Mouse (Mus musculus) left cerebral cortex, adult 2 months (tissue): ENCODE measurements around the gene Slc25a18. TPM values are rescaled to one million over a fixed set of nuclear protein-coding genes. Genes with fewer than 3 reads are reported as not detected.

Experiments
- DNase-seq, 2 experiments: peaks; one replicate each; pipeline ENCODE4 v3.0.0; 2021 to 2022; ENCODE audit warnings: low spot score in 2 of 2, mixed read lengths in 1 of 2; ENCODE audit errors: extremely low spot score in 1 of 2
- H3K27ac ChIP-seq: fragments of 200-600 bp; 2 replicates; pipeline ENCODE4 v1.8.1; 2022
- H3K4me3 ChIP-seq: fragments of 200-600 bp; 2 replicates; pipeline ENCODE4 v1.8.1; 2022
- CTCF ChIP-seq: fragments of 200-600 bp; IDR thresholded peaks from 2 replicates; pipeline ENCODE4 v1.8.1; 2022; ENCODE audit warnings: antibody characterized with exemption, mild to moderate bottlenecking, moderate library complexity
- intact Hi-C: fragments of 180-260 bp; cut with DNase I; formaldehyde crosslinking; loops from one replicate; pipeline ENCODE4 v1.15.1; 2025
- long read RNA-seq, 2 experiments: library from polyadenylated mRNA; stranded (forward); transcript quantifications; one replicate each; pipeline ENCODE4 v2.0.0; 2021; ENCODE audit warnings: borderline mapping rate in 2 of 2
- total RNA-seq, 2 experiments: library from RNA; stranded (reverse); gene quantifications; 2 replicates each; pipeline ENCODE4 v1.2.3; 2021

The Slc25a18 gene
- total RNA-seq: 10 to 100 TPM; 65.3 to 75.6 TPM
- long read RNA-seq, experiment 1, transcript Slc25a18-201 (10 exons, 1,911 nt): major isoform, 61 of 75 reads
- long read RNA-seq, experiment 1, partial matches to known transcripts: 2 of 75 reads
- long read RNA-seq, experiment 1, other reads (novel, unspliced or antisense): 12 of 75 reads
- long read RNA-seq, experiment 2, transcript Slc25a18-201 (10 exons, 1,911 nt): major isoform, 61 of 71 reads
- long read RNA-seq, experiment 2, partial matches to known transcripts: 0 of 71 reads
- long read RNA-seq, experiment 2, other reads (novel, unspliced or antisense): 10 of 71 reads

DNA sequence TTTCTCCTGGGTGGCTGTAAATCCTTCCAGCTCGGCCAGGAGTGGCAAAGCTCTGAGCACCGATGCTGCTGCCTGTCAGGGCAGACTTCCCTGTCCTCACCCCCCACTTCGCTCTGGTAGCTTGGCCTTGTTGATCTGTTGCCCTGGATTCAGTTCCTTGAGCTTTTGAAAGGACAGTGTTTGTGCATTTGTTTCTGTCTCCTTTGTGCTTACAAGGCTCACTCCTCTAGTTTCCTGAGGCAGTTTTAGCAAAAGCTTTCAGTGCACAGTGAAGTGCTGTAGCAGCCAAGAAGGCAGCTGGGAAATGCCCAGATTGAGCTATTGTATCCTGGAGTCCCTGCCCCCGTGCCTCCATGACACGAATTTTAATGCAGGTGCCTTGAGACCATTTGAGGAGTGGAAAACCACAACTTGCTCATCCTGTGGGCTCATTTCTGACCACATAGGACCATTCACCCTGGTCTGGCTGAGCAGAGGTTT is at the start of gene Slc25a18:
Gene Slc25a18, plus strand, starts transcription at position 430 of the 480 bp plus-strand sequence.
- Histone ChIP-seq H3K4me3 (peak within 1 kb of the TSS; percentile 26), H3K27ac (peak within 1 kb of the TSS; percentile 75)
- intact Hi-C loops: no loop called here
- TF ChIP-seq CTCF: no peak
- DNase-seq: peak in 1 of 2 experiments; percentile 44

DNA sequence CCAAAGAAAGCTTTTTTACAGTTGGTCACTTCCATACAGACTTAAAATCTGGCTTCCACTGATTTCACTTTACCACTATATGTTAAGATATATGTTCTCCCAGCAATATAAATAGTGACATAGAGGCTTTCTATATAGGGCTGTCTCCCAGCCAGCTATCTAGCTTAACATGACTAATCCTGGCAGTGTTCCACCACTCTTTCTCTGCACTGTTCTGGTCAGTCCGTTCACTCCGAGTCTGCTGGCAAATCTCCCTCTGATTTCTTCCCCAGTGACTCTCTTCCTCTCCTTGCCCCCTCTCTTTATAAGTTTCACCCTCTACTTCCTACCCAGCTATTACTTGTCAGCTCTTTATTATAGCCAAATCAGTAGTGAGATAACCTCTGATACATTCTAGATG is 47.4 kb upstream of the Slc25a18 start:
- DNase-seq: no peak
- no peak for TF ChIP-seq CTCF

DNA sequence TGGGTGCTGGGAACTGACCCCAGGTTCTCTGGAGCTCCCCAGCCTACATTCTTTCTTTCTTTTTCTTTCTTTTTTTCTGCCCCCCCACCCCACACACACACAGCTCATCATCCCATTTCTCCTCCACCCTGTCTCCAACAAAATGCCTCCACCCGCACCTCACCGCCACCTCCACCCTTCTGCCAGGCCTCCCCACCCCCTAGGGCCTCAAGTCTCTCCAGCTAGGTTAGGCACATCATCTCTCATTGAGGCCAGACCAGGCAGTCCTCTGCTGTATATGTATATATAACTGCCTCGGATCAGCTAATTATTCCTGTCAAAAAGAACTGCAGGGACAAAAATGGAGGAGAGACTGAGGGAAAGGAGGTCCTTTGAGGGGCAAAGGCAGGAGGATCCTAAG is 37.4 kb upstream of the Slc25a18 start:
- intact Hi-C loops: loop anchor here (1.0 to 10.0 kb wide), 3 partner anchors 134 to 301 kb away; no protein-coding TSS in a partner anchor
- DNase-seq: no peak
- no peak for TF ChIP-seq CTCF
- Histone ChIP-seq H3K4me3 (no peak overlapping the region), H3K27ac (no peak overlapping the region)

More for the DNA sequence above, 47.4 kb upstream of the Slc25a18 start:
- no peak overlapping the region for H3K27ac ChIP-seq
- no peak overlapping the region for H3K4me3 ChIP-seq
- intact Hi-C loops: no loop called here

DNA sequence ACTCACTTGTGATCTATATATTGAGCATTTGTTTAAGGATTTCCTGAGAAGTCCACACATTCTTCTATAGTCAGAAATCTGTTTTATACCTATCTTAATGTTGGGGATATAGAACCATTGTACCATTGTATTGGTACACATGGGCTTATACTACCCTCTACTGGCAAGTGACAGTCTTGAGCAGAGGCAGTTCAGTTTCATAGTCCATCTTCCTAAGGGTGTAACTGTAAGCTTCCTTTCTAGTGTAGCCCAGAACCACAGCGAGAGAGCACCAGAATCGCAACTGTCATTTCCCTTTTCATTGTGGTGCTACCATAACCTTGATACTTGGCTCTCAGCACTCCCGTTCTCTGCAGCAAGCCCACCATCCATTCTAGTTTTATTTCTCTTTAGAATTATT is 36.8 kb upstream of the Slc25a18 start:
- TF ChIP-seq CTCF: peak; percentile 87
- intact Hi-C loops: loop anchor here (1.0 to 10.0 kb wide), 3 partner anchors 134 to 302 kb away; no protein-coding TSS in a partner anchor
- peak in 1 of 2 experiments; percentile 19 for DNase-seq
- Histone ChIP-seq H3K4me3 (no peak overlapping the region), H3K27ac (no peak overlapping the region)

DNA sequence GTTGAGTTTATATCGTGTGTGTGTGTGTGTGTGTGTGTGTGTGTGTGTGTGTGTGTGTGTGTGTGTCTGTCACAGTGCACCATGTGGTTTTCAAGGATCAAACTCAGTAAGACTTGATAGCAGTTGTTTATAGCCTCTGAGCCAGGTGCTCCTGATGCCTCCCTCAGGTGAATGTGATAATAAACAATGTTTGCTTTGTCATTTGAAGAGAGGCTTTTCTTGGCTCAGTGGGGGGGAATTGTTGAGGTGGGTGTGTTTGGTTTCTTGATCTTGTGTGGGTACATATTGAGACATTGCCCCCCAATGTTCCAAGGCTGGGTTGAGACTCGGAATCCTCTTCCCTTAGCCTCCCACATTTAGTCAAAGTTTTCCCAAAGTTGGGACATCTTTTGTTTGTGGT is 30.2 kb upstream of the Slc25a18 start:
- no peak overlapping the region for H3K4me3 ChIP-seq
- H3K27ac ChIP-seq: no peak overlapping the region
- DNase-seq: no peak
- TF ChIP-seq CTCF: no peak
- intact Hi-C loops: no loop called here

DNA sequence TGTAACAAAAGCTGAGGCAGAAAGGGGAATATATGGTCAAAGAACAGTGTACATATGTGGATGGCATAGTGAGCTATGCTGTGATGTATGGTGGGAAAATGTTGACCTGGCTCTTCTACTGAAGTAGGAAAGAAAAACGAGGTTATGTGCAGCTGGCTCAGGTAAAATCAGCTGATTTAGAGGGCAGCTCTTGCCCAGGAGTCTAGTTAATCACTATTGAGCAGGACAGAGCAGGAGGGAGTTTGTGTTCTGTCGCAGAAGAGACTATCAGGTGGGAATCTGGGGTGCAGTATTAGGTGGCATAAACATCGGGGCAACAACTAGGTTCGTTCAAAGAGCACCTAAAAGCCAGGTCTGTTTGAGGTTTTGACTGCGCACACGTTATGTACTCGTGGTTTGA is 29.1 kb upstream of the Slc25a18 start:
- intact Hi-C loops: no loop called here
- no peak for DNase-seq
- no peak for TF ChIP-seq CTCF
- Histone ChIP-seq H3K4me3 (no peak overlapping the region), H3K27ac (no peak overlapping the region)

DNA sequence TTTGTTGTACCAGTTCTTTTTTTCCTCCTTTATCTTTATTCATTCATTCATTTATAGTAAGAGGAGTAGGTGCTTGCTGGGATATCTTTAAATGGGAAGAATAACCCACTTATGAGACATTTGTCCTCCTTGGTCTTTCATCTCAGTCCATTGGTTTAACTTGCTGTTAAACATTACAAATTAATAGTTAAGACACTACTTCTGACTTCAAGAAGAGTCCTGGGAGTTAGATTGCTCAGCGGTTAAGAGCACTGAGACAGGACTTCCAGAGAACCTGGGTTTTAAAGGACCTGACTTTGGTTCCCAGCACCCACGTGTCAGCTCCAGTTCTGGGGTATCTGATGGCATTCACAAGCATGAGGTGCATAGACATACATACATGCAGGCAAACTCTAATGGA is 27.0 kb upstream of the Slc25a18 start:
- H3K4me3 ChIP-seq: no peak overlapping the region
- intact Hi-C loops: no loop called here
- no peak overlapping the region for H3K27ac ChIP-seq
- DNase-seq: no peak
- no peak for TF ChIP-seq CTCF

DNA sequence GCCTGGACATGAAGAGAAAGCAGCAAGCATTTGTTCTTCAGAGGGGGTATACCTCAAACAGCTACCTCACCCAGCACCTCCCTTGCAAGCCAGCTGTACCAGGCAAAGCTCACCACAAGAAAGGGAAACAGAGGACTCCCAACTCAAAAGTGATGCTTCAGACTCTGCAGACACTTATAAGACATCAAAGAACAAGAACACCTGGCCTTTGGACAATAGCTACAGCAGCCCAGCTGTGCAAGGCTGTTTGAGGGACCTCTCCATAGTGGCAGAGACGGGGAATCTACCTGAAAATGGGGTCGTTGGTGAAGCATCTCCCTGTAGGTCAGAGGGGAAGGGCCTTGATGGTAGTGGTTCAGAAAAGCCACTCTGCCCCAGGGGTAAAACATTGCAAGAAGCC is 12.2 kb upstream of the Slc25a18 start:
- DNase-seq: no peak
- intact Hi-C loops: no loop called here
- no peak for TF ChIP-seq CTCF
- Histone ChIP-seq H3K4me3 (no peak overlapping the region), H3K27ac (no peak overlapping the region)

DNA sequence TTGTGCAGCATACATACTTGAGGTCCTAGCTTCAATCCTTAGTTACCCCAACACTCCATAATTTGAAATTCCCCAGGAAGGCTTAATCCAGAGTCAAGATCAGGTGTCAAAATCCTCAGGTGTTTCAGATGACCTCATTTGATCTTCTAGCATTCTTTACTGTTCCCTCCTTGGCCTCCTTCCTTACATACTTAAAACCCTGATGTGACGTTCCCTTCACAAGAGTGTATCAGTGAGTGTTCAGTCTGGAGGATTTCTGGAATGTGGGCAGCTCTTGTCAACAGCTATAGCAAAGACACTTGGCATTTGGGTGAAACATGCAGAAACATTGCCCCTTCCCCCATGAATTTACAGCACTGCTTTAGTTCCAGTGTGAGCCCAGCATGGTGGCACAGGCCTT is 3.4 kb upstream of the Slc25a18 start:
- Histone ChIP-seq H3K4me3 (no peak overlapping the region), H3K27ac (no peak overlapping the region)
- DNase-seq: no peak
- TF ChIP-seq CTCF: no peak
- intact Hi-C loops: no loop called here

DNA sequence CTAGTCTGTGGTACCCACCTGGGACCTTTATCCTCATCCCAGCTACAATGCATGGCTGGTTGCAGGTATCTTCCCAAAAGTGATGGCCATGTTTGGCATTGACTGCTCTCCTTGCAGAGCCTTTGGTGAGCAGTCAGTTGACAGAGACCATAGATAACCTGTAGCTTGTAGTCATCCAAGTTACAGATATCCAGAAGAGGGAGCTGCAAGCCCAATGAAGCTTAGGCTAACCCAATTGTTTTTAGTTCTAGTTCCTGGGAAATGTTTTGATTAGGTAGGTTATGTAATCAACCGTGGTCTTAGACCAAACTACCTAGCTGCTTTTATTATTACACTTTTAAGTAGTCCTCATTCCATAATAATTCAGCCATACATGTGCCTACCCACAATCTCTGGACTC is 2.0 kb upstream of the Slc25a18 start:
- peak; percentile 32 for TF ChIP-seq CTCF
- intact Hi-C loops: no loop called here
- DNase-seq: no peak
- Histone ChIP-seq H3K4me3 (no peak overlapping the region), H3K27ac (no peak overlapping the region)

DNA sequence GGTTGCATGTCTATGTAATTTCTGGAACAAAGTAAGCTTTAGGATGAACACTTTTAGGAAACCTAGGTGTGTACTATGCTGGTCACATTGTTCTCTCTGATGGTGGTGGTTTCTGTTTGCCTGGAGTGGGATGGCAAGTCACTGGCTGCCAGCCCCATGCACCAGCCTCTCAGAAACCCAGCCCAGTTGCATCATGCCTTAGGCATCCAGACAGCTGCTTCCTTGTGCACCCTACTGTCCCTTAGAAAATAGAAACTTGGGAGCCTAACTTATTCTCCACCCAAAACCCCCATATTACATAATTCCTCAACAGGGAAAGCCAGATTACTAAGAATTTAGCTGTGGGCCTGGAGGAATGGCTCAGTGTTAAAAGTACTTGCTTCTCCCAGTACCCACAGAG is 1.4 kb upstream of the Slc25a18 start:
- no peak for DNase-seq
- H3K27ac ChIP-seq: peak overlapping the region; percentile 13
- H3K4me3 ChIP-seq: no peak overlapping the region

DNA sequence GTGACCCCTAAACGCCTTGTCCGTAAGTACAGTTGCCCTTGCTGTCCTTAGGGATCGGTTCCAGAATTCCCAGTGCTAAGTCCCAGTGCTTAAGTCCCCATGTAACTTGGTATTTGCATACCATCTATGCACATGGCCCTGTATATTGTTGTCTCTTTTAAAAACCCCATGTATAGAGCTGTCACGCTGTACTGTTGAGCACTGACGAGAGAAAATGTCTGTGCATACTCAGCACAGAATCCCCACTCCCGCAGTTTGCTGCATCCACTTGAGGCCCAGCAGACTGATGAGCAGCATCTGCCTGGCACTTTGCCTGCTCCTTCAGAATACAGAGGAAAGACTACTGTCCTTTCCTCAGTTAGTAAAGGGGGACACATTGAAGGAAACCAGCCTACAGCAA is 385 bp downstream of the Slc25a18 start:
- no peak for DNase-seq
- intact Hi-C loops: no loop called here
- TF ChIP-seq CTCF: no peak
- H3K27ac ChIP-seq: peak overlapping the region; percentile 75
- peak overlapping the region; percentile 26 for H3K4me3 ChIP-seq

More for the DNA sequence above, 1.4 kb upstream of the Slc25a18 start:
- no peak for TF ChIP-seq CTCF
- intact Hi-C loops: no loop called here

DNA sequence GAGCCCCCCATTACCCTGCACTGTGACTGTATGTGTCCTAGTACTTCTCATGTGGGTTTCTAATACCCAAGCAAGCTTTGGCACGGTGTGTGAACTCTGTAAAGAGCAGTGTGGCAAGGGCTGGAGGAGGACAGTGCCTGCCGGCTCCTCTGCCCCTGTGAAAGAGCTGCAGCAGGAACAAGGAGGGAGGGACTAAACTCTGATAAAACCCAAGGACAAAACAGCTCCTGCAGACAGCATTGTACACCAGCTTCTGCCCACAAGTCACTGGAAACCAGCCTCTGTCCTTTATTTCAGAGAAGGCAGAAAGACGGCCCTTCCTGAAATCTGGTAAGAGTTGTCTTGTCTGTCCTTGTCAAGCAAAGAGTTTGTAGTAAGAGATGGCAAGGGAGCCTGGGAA is 2.9 kb downstream of the Slc25a18 start:
- Histone ChIP-seq H3K4me3 (no peak overlapping the region), H3K27ac (no peak overlapping the region)
- no peak for DNase-seq
- intact Hi-C loops: no loop called here
- no peak for TF ChIP-seq CTCF
